Mouse (Mus musculus): ENCODE results near the gene Smarca1.

DNA sequence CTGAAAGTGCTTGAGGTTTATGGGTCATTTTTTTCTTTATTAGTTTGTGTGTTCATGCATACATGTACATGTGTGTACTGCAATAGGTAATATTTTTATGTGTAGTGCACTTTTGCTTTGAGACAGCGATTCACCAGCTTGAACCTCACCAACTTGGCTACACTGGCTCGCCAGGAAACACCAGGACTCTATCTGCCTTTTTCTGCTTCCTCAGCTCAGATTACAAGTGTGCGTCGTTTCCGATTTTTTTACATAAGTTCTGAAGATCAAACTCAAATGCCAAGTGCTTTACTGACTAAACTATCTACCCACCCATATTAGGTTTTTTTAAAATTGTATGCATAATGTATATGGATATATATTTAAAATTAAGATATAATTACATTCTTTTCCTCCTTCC is 27.8 kb upstream of the Smarca1 start:
- TF ChIP-seq POLR2A (IDR thresholded peaks at IDR 0.05; ENCODE audit: low read depth, low read length) (no peak), CTCF (conservative IDR thresholded peaks at IDR 0.05; ENCODE audit: insufficient read depth, insufficient read length, low read depth, low read length) (no peak)

Data from kidney, adult 2 months (tissue).